Mouse (Mus musculus): ENCODE results near the gene Clpb. TPM values are rescaled to one million over a fixed set of nuclear protein-coding genes. Genes with fewer than 3 reads are reported as not detected.
A peak's percentile ranks its signal among the peaks of the same experiment; 100 is the strongest.

The Clpb gene
- polyA plus RNA-seq, 1 experiment from 2014 or later = 60.0 TPM

GRCm38 (mm10) chr7:101771604-101772003, 108.2 kb downstream of the Clpb start:
- Histone ChIP-seq H3K9ac (no peak overlapping the region), H3K4me1 (no peaks in the 10 kb centered on the region), H3K27ac (no peak overlapping the region), H3K36me3 (no peaks in the 10 kb centered on the region), H3K9me3 (no peaks in the 10 kb centered on the region), H3K27me3 (no peaks in the 10 kb centered on the region), H3K4me3 (no peak overlapping the region), H3K4me2 (no peak overlapping the region)
- ATAC-seq (ENCODE audit: borderline replicate concordance, extremely low read depth, low FRiP score, low TSS enrichment) = no peak
- 88% methylated on average over 1 of the region's 1 CpGs for WGBS

- Histone ChIP-seq H3K4me2 (no peak overlapping the region), H3K9me3 (no peaks in the 10 kb centered on the region), H3K27ac (no peak overlapping the region), H3K9ac (no peak overlapping the region), H3K27me3 (no peaks in the 10 kb centered on the region), H3K36me3 (no peaks in the 10 kb centered on the region), H3K4me1 (no peaks in the 10 kb centered on the region), H3K4me3 (no peak overlapping the region)
- no peak for ATAC-seq (ENCODE audit: borderline replicate concordance, extremely low read depth, low FRiP score, low TSS enrichment)
- WGBS = 31% methylated on average over 8 of the region's 8 CpGs
Measured at GRCm38 (mm10) chr7:101772687-101773086, 109.3 kb downstream of the Clpb start.

GRCm38 (mm10) chr7:101777053-101777452, 113.6 kb downstream of the Clpb start:
- Histone ChIP-seq H3K4me2 (no peak overlapping the region), H3K9me3 (no peaks in the 10 kb centered on the region), H3K4me1 (no peaks in the 10 kb centered on the region), H3K4me3 (no peak overlapping the region), H3K36me3 (0 out of 2 replicates have a peak, but pooled peaks cover 6% of the 10 kb centered on the region), H3K27me3 (no peaks in the 10 kb centered on the region), H3K9ac (no peak overlapping the region), H3K27ac (no peak overlapping the region)
- ATAC-seq (ENCODE audit: borderline replicate concordance, extremely low read depth, low FRiP score, low TSS enrichment) = no peak
- 90% methylated on average over 1 of the region's 1 CpGs for WGBS

- WGBS = under 1% methylated on average over 45 of the region's 45 CpGs
Measured at GRCm38 (mm10) chr7:101817861-101818401, 154.5 kb downstream of the Clpb start, which contains the start of gene Phox2a. Gene Phox2a (plus strand): TSS chr7:101818313.

GRCm38 (mm10) chr7:101820295-101821030, 157.0 kb downstream of the Clpb start:
- Histone ChIP-seq H3K9me3 (no peaks in the 10 kb centered on the region), H3K4me1 (peaks cover 40% of the 10 kb centered on the region), H3K36me3 (peaks cover 19% of the 10 kb centered on the region), H3K27me3 (peaks cover 56% of the 10 kb centered on the region), H3K4me2 (peak overlapping the region; percentile 88), H3K4me3 (peak overlapping the region; percentile 42), H3K27ac (no peak overlapping the region), H3K9ac (no peak overlapping the region)
- ATAC-seq (ENCODE audit: borderline replicate concordance, extremely low read depth, low FRiP score, low TSS enrichment) = no peak
- 4% methylated on average over 35 of the region's 35 CpGs for WGBS

More at GRCm38 (mm10) chr7:101817861-101818401, 154.5 kb downstream of the Clpb start, which contains the start of gene Phox2a:
- no peaks in the 10 kb centered on the region for H3K9me3 ChIP-seq
- peaks cover 57% of the 10 kb centered on the region for H3K27me3 ChIP-seq
- H3K4me2 ChIP-seq = peak within 1 kb of the TSS; percentile 50
- no peak within 1 kb of the TSS for H3K27ac ChIP-seq
- no peak within 1 kb of the TSS for H3K9ac ChIP-seq
- H3K4me3 ChIP-seq = peak within 1 kb of the TSS; percentile 29
- no peak for ATAC-seq (ENCODE audit: borderline replicate concordance, extremely low read depth, low FRiP score, low TSS enrichment)
- no peaks in the 10 kb centered on the region for H3K36me3 ChIP-seq
- peaks cover 34% of the 10 kb centered on the region for H3K4me1 ChIP-seq

- Histone ChIP-seq H3K4me1 (peaks cover 40% of the 10 kb centered on the region), H3K36me3 (peaks cover 32% of the 10 kb centered on the region), H3K27me3 (peaks cover 49% of the 10 kb centered on the region), H3K4me2 (peak overlapping the region; percentile 88), H3K9me3 (no peaks in the 10 kb centered on the region), H3K4me3 (peak overlapping the region; percentile 42), H3K27ac (peak overlapping the region; percentile 93), H3K9ac (peak overlapping the region; percentile 47)
- under 1% methylated on average over 67 of the region's 71 CpGs for WGBS
- ATAC-seq (ENCODE audit: borderline replicate concordance, extremely low read depth, low FRiP score, low TSS enrichment) = peak; percentile 83
Measured at GRCm38 (mm10) chr7:101821571-101822501, 158.4 kb downstream of the Clpb start.

- Histone ChIP-seq H3K27ac (peak overlapping the region; percentile 93), H3K4me1 (peaks cover 36% of the 10 kb centered on the region), H3K36me3 (peaks cover 45% of the 10 kb centered on the region), H3K4me3 (no peak overlapping the region), H3K4me2 (peak overlapping the region; percentile 88; the same call in 1 of the 2 replicates), H3K27me3 (peaks cover 36% of the 10 kb centered on the region), H3K9ac (no peak overlapping the region), H3K9me3 (no peaks in the 10 kb centered on the region)
- ATAC-seq (ENCODE audit: borderline replicate concordance, extremely low read depth, low FRiP score, low TSS enrichment) = peak; percentile 8; the same call in 1 of the 2 replicates
- WGBS = 45% methylated on average over 32 of the region's 32 CpGs
Measured at GRCm38 (mm10) chr7:101822836-101823757, 159.7 kb downstream of the Clpb start.

GRCm38 (mm10) chr7:101823758-101824630, 160.6 kb downstream of the Clpb start:
- H3K36me3 ChIP-seq = peaks cover 54% of the 10 kb centered on the region
- H3K9me3 ChIP-seq = no peaks in the 10 kb centered on the region
- peaks cover 31% of the 10 kb centered on the region for H3K4me1 ChIP-seq
- H3K4me2 ChIP-seq = no peak overlapping the region
- peaks cover 27% of the 10 kb centered on the region for H3K27me3 ChIP-seq
- ATAC-seq (ENCODE audit: borderline replicate concordance, extremely low read depth, low FRiP score, low TSS enrichment) = no peak
- H3K4me3 ChIP-seq = no peak overlapping the region
- no peak overlapping the region for H3K9ac ChIP-seq
- 79% methylated on average over 18 of the region's 18 CpGs for WGBS
- H3K27ac ChIP-seq = peak overlapping the region; percentile 30; the same call in 1 of the 2 replicates

- H3K27me3 ChIP-seq = no peaks in the 10 kb centered on the region
- H3K36me3 ChIP-seq = peaks cover 85% of the 10 kb centered on the region
- no peak overlapping the region for H3K9ac ChIP-seq
- 87% methylated on average over 3 of the region's 3 CpGs for WGBS
- no peak for ATAC-seq (ENCODE audit: borderline replicate concordance, extremely low read depth, low FRiP score, low TSS enrichment)
- H3K9me3 ChIP-seq = no peaks in the 10 kb centered on the region
- peaks cover 15% of the 10 kb centered on the region for H3K4me1 ChIP-seq
- H3K4me2 ChIP-seq = no peak overlapping the region
- H3K4me3 ChIP-seq = no peak overlapping the region
- H3K27ac ChIP-seq = no peak overlapping the region
Measured at GRCm38 (mm10) chr7:101830373-101830772, 166.9 kb downstream of the Clpb start.

GRCm38 (mm10) chr7:101831437-101831836, 168.0 kb downstream of the Clpb start:
- no peak overlapping the region for H3K9ac ChIP-seq
- H3K4me3 ChIP-seq = no peak overlapping the region
- peaks cover 23% of the 10 kb centered on the region for H3K4me1 ChIP-seq
- H3K27ac ChIP-seq = no peak overlapping the region
- WGBS = 93% methylated on average over 8 of the region's 8 CpGs
- H3K36me3 ChIP-seq = peaks cover 74% of the 10 kb centered on the region
- H3K4me2 ChIP-seq = no peak overlapping the region
- H3K27me3 ChIP-seq = no peaks in the 10 kb centered on the region
- no peaks in the 10 kb centered on the region for H3K9me3 ChIP-seq
- ATAC-seq (ENCODE audit: borderline replicate concordance, extremely low read depth, low FRiP score, low TSS enrichment) = no peak

Data from lung, embryonic 15.5 days (tissue).